Mouse (Mus musculus): ENCODE data around the gene Rad17.

Rad17 gene

DNA sequence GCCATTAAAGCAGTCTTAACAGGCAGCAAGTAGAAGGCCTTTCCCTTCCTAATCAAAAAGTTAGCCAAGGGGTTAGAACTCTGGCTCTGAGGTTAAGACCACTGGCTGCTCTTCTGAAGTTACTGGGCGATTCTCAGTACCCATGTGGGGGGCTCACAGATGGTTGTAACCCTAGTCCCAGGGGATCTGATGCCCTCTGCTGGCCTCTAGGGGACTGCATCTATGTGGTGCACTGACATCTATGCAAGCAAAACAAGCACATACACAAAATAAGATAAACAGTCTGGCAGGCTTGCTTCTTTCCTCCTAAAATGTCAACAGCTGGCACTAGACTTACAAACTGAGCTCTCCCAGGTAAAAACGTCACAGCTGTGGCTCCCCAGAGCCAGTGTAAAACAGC, 37.9 kb downstream of the Rad17 start:
- DNase-seq (ENCODE audit: low spot score) = no peak

DNA sequence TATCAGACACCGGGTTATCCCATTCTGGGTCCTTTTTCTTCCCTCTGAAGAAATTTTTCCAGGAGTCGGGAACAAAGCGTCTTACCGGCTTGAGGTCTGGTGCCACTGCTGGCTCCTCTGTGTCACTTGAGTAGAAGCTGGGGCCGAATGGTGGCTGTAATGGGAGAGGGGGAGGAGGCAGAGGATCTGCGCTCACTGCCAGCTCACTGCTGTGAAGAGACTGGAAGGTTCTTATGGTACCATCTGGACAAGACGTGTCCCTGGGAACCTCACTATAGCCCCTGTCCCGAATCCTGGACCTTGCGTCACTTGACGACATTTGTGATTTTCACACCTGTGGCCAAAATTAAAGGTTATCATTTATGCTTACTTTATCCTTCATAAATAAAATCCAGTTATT, 38.6 kb downstream of the Rad17 start:
- no peak for DNase-seq (ENCODE audit: low spot score)

DNA sequence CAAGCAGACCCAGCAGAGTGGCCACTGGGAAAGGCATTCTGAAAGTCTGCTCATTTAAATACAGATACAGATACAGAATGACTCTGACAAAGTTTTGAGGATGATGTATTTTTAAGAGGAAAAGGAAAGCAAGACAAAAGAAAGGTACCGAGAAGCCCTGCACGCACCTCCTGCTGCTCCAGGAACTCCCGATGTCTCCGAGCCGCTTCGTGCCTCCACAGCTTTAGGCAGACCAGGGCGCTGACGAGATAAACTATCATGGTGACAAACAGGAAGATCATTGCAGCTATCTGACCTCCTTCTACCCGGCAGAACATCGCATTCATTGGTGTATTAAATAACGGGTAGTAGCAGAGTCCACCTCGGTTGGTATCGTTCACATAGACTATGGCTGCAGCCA, 39.6 kb downstream of the Rad17 start:
- no peak for DNase-seq (ENCODE audit: low spot score)

DNA sequence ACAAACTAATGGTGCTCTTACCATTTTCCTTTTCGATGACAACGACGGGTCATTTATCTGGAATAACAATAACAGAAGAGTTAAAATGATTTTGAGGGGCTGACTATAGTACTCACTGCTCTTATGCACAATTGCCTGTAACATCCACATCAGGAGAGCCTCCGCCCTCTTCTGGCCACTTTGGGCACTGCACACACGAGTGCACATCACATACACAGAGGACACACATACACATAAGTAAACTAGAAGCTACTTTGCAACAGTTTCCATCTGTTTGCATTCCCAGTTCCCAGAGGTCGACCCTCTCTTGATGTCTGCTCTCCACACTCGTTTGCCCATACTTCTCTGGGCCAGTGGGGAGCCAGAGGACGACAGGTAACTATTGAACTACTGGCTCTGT, 43.1 kb downstream of the Rad17 start:
- no peak for DNase-seq (ENCODE audit: low spot score)

DNA sequence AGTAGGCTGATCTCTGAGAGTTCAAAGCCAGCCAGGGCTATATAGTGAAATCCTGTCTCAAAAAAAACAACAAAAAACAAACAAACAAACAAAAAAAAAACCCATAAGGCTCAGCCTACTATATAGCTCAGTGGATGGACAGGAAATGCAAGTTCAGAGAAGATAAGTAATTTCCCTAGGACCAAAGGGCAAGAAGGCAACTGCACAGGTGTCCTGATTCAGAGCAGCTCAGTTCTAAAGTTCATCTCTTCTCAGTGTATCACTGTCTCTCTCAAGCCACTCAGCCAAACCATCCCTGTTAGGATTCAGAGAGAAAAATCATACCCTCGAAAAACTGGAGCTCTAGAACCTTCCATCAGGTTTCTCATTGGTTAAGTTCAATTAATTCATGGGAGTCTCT, 45.0 kb downstream of the Rad17 start:
- no peak for DNase-seq (ENCODE audit: low spot score)

DNA sequence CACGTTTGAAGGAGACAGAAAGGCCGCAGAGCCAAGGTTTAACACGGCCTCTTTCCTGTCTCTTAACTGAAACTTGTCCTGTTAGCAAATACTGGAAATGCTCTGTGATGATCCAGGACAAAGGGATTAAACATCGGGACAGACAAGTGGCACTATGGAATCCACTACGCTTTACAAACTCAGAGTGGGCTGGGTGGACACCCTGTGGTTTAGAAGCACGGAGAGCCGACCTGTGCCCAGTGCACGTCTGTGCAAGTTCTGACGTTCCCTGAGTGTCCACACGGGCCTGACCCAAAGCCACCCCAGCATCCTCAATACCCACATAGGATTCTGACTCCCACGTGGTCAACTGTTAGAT, 47.1 kb downstream of the Rad17 start:
- no peak for DNase-seq (ENCODE audit: low spot score)

DNA sequence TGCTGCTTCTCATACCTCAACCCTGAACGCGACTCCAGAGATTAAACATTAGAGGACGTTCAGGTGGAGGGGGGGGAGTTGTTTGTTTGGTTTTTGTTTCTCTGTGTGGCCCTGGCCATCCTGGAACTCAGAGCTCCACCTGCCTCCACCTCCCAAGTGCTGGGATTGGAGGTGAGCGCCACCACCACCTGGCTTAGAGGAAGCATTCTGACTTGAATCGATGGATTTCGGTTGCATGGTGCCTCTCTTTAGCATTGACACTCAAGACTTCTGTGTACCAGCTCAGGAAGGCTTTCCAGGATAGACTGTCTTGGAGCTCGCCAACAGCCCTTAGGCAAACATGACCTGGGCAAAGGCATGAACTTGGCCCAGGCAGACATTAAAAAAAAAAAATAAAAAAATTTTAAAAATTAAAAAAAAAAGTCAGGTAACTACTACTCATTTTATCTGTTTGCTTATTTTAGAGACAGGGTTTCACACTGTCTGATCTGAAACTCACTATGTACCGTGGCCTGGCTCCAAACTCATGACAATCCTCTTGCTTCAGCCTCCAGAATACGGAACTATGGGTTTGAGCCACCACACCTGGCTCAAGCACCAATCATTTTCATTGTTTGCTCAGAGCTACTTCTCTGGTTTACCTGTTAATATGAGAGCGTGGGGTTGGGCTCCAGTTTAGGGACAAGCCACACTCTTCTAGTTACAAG, 47.7 kb downstream of the Rad17 start:
- DNase-seq (ENCODE audit: low spot score) = no peak

DNA sequence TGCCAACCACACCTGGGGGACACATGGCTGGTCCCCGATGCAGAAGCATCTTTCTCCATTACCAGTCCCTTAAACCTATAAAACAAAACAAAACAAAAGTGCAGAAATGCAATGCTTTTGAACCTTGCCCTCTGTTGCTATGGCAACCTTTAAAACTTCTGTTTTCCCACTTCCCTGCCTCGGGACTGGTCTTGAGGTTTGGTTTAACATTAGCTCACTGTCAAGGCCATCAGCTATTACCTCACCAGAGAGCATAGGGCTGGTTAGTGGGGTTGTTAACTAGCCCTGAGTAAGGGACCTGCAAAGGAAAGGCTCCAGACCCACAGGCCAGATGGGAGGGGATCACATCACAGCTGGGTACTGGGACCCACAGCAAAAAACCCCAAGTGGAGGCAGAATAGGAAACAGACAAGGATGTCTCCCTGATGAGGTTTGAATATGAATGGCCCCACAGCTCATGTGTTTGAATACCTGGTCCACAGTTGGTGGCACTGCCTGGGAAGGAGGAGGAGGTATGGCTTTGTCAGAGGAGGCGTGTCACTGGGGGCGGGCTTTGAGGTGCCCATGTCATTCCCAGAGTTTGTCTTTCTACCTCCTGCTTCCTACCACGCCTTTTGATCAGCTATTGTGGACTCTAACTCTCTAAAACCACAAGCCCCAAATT, 48.5 kb downstream of the Rad17 start:
- no peak for DNase-seq (ENCODE audit: low spot score)

DNA sequence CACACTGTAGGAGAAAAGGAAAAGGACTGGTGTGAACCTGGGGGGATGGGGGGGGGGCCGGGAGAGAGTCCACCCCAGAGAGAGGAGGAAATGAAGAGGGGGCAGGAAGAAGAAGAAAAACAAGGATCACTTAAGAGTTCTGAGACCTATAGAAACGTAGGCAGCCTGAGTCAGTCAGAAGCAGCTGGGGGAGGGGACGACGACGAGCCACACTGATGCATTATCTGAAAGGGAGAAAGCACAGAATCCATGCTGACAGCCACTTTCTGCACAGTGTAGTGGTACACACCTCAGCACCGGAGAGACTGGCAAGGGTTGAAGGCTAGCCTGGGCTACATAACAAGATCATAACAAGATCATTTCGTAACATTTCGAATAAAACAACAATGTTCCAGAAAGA, 49.8 kb downstream of the Rad17 start:
- DNase-seq (ENCODE audit: low spot score) = no peak

DNA sequence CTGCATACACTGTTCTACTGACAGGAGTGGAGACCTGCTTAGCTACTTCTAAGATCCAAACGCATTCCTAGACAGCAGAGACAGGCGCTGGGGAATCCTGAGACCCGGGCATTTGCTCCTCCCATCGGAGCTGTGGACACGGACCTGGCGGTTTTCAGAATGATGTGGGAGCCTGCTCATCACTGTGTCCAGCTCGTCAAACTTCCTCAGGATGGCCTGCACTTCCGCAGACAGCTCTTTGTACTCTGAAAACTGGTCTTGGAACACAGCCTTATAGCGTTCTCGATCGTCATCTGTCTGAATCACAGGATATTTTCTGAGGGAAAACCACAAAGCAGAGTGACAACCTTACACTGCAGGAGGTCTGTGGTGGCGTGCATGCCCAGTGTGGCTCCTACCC, 50.5 kb downstream of the Rad17 start:
- DNase-seq (ENCODE audit: low spot score) = no peak

DNA sequence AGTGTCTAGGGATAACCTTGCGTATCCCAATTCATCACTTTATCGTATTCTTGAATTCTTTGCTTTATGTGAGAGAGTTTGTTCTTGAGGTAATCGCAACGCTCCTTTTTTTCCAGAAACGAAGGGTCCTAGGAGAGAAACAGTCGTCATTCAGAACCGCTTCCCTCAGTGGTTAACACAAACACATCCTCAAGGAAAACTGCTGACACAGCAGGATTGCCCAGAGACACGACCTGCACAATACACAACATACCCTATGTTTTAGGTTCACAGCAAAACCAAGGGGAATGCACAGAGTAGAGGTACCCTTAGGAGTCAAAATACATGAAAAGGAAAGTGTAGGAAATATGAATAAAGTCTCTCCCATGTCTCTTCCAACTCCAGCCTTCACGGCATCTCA, 53.6 kb downstream of the Rad17 start:
- DNase-seq (ENCODE audit: low spot score) = no peak

DNA sequence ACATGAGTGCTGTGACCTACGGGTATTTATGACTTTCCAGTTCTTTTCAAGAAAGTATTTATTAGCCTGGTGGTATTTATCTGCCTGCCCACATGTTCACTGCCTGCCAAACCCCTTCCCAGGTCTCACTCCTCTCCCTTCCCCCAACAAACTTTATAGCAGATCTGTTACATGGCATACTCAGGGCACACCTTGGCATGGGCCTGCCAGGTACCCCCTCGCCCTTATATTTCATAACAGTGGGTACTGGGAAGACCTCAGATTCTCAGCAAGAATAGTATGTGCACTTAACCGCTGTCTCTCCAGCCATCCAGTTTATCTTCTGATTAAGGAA, 55.3 kb downstream of the Rad17 start:
- DNase-seq (ENCODE audit: low spot score) = no peak

DNA sequence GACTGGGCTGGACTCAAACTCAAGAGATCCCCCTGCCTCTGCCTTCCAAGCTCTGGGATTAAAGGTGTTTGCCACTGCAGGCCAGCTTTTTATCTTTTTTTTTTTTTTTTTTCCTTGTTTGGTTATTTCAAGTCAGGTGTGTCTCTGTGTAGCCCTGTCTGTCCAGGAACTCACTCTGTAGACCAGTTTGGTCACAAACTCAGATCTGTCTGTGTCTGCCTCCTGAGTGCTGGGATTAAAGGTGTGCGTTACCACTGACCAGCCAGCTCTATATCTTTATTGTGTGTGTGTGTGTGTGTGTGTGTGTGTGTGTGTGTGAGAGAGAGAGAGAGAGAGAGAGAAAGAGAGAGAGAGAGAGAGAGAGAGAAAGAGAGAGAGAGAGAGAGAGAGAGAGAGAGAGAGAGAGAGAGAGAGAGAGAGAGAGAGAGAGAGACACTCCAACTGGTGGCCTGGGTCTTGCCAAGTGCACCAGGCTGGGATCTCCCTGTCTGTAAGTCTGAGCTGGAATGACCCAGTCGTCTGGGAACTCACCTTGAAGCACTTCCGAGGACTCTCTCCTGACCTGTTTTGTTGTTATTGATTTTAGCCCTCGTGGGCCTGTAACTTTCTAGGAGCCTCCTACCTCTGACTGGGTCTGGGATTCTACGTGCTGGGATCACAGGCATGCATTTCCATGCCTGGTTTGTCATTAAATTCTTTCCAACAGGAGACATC, 55.9 kb downstream of the Rad17 start:
- no peak for DNase-seq (ENCODE audit: low spot score)

DNA sequence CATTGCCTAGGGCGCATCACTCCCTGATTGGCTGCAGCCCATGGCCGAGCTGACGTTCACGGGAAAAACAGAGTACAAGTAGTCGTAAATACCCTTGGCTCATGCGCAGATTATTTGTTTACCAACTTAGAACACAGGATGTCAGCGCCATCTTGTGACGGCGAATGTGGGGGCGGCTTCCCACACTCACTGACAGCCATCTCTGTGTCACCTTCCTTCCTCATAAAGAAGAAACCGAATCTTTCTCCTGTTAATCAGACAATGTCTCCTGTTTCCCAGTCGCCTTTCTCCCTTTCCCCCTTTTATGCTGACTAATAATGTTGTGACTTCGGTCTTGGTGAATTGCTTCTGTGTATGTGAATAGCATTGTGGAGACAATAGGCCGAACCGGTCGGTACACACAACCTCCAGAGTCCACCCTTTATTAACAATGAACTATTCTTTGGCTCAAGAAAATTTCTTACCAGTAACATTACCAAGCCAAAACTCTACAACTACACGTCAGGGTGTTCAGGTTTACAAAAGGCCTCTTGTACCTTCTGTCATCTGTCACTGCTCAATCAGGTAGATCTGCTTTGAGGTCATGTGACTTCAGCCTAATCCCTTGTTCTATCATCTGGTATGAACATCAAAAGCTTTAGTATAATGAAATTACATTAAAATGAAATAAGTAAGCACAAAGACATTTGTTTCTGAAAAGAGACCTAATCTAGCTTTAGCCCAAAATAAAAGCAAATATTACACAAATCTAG, 56.6 kb downstream of the Rad17 start:
- DNase-seq (ENCODE audit: low spot score) = no peak

DNA sequence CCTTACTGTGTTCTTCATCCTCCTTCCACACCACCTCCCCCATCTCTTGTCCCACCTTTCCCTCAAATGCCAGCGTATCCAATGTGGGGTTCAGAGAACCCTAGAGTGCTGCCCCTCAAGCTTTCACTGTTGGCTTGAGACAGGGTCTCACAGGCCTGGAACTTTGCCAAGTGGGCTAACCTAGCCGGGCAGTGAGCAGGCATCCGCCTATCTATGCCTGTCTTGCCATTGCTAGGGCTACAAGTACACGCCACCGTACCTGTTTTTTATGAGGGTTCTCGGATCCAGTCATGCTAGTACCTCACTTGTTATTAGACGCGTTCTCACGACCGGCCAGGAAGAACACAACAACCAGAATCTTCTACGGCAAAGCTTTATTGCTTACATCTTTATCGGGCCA, 62.2 kb downstream of the Rad17 start:
- no peak for DNase-seq (ENCODE audit: low spot score)

DNA sequence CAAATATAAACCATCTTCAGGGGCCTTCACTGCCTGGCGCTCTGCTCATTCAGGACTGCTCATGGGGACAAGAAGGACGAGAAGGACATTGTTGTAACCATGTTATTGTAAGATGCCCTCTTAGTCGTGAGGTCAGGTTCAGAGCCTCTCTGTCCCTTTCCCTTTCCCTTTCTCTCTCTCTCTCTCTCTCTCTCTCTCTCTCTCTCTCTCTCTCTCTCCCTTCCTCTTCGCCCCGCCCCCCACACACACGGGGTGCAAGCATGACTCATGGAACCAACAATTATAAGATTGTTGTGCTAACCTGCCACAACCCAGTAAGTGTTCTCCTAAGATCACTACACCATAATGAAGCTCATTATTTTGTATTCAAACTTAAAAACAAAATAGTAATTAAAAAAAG, 68.7 kb downstream of the Rad17 start:
- DNase-seq (ENCODE audit: low spot score) = peak; percentile 23

DNA sequence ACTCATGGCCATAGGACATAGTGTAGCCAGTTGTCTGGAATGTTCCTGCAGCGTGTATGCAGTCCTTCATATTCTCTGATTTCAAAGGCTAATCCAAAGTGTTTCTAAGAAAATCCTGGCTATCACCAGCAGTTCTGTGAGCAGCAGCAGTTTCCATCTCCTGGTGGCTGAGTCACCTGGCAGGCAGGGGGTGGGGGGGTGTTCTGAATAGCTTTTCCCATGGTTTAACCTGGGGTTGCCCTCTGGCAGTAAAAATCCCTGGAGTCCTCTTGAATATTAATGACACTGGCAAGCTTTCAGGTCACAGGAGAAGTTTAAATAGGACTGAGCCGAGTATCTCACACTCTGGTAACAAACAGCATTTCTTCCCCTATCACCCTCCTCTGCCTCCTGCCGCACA, 69.2 kb downstream of the Rad17 start:
- DNase-seq (ENCODE audit: low spot score) = peak; percentile 21

DNA sequence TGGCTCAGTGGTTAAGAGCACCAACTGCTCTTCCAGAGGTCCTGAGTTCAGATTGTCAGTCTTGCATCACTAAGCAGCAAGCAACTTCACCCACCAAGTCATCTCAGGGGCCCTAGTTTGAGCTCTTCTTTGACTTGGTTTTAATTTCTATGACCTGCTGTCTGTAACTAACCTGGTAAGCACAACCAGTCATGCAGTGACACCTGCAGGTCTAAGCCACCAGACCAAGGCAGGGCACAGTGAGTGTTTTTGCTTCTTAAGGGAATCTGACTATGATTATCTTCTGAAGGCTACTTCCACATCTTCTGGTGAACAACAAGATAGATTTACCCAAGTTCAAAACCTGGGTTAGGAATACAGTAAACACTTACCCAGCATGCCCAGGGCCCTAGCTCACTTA, 70.9 kb downstream of the Rad17 start:
- no peak for DNase-seq (ENCODE audit: low spot score)

DNA sequence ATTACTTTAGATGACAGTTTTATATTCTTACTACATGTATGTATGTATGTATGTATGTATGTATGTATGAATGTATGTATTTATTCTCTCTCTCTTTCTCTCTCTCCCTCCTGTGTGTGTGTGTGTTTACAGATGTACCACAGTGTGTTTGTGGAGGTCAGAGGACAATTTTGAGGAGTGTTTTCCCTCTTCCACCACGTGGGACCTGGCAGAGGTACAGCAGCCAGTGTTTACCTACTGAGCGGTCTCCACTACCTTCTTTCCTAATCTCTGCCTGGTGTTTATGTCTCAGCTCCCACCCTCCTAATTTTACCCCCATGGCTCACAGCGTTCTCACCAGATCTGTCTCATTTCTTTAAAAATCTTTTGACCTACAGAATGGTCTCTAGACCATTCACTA, 71.6 kb downstream of the Rad17 start:
- DNase-seq (ENCODE audit: low spot score) = no peak

DNA sequence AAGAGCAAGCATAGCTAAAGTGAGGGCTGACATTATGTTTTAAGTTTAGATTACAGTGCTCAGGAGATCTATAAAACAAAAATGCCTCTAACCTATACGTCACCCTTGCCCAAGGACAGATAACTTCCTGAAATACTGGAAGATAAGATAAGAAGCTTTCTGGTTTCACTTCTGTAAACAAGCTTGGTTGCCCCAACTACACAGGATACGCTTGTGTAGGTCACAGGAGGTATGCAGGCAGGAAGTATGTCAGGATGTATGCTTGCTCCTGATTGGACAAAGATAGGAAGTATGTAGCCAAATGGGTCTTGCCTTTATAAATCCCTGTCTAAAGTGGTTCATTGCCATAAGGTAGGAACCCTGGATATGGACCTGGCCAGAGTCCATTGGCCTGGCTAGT, 74.9 kb downstream of the Rad17 start:
- no peak for DNase-seq (ENCODE audit: low spot score)

DNA sequence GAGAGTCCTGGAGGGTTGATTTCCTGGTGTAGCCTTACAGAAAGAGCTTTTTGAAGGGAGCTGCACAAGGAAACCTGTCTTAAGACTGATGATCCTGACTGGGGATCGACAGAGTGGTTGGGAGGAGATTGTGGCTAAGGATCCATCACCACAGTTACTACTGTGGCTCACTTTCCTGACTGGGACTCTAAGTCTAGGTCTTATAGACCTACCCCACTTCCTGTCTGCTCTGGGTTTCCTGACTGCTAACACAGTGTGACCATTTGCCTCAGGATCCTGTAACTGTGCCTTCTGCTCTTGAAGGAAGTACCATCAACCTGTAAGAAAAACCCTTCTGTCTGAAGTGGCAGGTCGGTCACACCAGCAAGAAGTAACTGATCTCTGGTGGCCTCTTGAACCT, 80.1 kb downstream of the Rad17 start:
- no peak for DNase-seq (ENCODE audit: low spot score)

DNA sequence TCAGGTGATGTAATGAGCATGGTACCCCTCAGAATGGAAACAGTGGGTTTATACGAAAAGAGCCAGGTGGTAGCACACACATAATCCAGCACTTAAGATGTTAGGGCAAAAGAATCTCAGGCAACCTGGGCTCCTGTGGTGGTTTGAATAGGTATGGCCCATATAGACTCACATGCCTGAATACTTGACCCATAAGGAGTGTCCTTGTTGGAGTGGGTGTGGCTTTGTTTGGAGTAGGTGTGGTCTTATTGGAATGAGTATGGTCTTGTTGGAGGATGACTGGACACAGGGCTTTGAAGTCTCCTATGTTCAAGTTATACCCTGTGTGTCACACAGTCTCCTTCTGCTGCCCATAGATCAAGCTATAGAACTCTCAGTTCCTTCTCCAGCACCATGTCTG, 82.5 kb downstream of the Rad17 start:
- no peak for DNase-seq (ENCODE audit: low spot score)
